Mouse (Mus musculus) hindbrain, embryonic 10.5 days (tissue): ENCODE measurements around the gene Ptpn12. TPM values are rescaled to one million over a fixed set of nuclear protein-coding genes. Genes with fewer than 3 reads are reported as not detected.

ENCODE experiments used
- DNase-seq: peaks from one replicate; pipeline ENCODE4 v3.0.0-alpha.2; 2017; ENCODE audit warnings: low spot score
- H3K27ac ChIP-seq: fragments of 300-500 bp; sonication (generic); 2 replicates; pipeline ENCODE4 v1.5.1; 2016; ENCODE audit warnings: mild to moderate bottlenecking, moderate library complexity
- H3K27me3 ChIP-seq: fragments of 300-500 bp; sonication (generic); 2 replicates; pipeline ENCODE4 v1.6.1; 2016; ENCODE audit warnings: mild to moderate bottlenecking; ENCODE audit not compliant: poor library complexity, insufficient read depth, severe bottlenecking
- H3K36me3 ChIP-seq: fragments of 300-500 bp; sonication (generic); 2 replicates; pipeline ENCODE4 v1.6.1; 2016; ENCODE audit warnings: mild to moderate bottlenecking, moderate library complexity
- H3K4me1 ChIP-seq: fragments of 300-500 bp; sonication (generic); replicated peaks from 2 replicates; pipeline ENCODE4 v1.6.1; 2016; ENCODE audit warnings: mild to moderate bottlenecking
- H3K4me3 ChIP-seq: fragments of 300-500 bp; sonication (generic); 2 replicates; pipeline ENCODE4 v1.5.1; 2016; ENCODE audit warnings: mild to moderate bottlenecking, moderate library complexity
- H3K9me3 ChIP-seq: fragments of 300-500 bp; sonication (generic); 2 replicates; pipeline ENCODE4 v1.6.1; 2016; ENCODE audit warnings: mild to moderate bottlenecking, moderate library complexity
- WGBS: fragments of 180-500 bp; shearing (Covaris S2); methylation state at CpG from one replicate; pipeline ENCODE4 v1.1.7; 2016; 5-methylcytosine and 5-hydroxymethylcytosine counted together
- polyA plus RNA-seq: library from polyadenylated mRNA; unstranded; fragments of >200 nt; fragmentation: Nextera tagmentation; extraction: Ambion mirVana; gene quantifications from 2 replicates; pipeline ENCODE4 v1.2.1, GENCODE M21; 2016

Gene Ptpn12
- polyA plus RNA-seq, 1 experiment from 2014 or later: 22.2 TPM

GRCm38 (mm10) chr5:20941205-20941604 lies 114.5 kb downstream of the Ptpn12 start:
- no peaks in the 10 kb centered on the region for H3K27me3 ChIP-seq
- H3K4me1 ChIP-seq: peaks cover 17% of the 10 kb centered on the region
- no peak overlapping the region for H3K27ac ChIP-seq
- no peak for DNase-seq
- H3K4me3 ChIP-seq: no peak overlapping the region
- WGBS: 57% methylated on average over 5 of the region's 5 CpGs
- H3K36me3 ChIP-seq: peaks cover 6% of the 10 kb centered on the region
- no peaks in the 10 kb centered on the region for H3K9me3 ChIP-seq

GRCm38 (mm10) chr5:20940696-20941095 lies 115.0 kb downstream of the Ptpn12 start:
- no peaks in the 10 kb centered on the region for H3K9me3 ChIP-seq
- WGBS: 85% methylated on average over 4 of the region's 4 CpGs
- H3K27me3 ChIP-seq: no peaks in the 10 kb centered on the region
- no peak overlapping the region for H3K27ac ChIP-seq
- DNase-seq: no peak
- H3K4me1 ChIP-seq: peaks cover 17% of the 10 kb centered on the region
- no peak overlapping the region for H3K4me3 ChIP-seq
- peaks cover 6% of the 10 kb centered on the region for H3K36me3 ChIP-seq

- WGBS: 93% methylated on average over 6 of the region's 6 CpGs
- Histone ChIP-seq H3K27me3 (no peaks in the 10 kb centered on the region), H3K4me1 (peaks cover 17% of the 10 kb centered on the region), H3K4me3 (no peak overlapping the region), H3K27ac (no peak overlapping the region), H3K9me3 (no peaks in the 10 kb centered on the region), H3K36me3 (peaks cover 6% of the 10 kb centered on the region)
- DNase-seq: no peak
Measured at GRCm38 (mm10) chr5:20940040-20940571, 115.6 kb downstream of the Ptpn12 start.

GRCm38 (mm10) chr5:20938523-20938922 lies 117.2 kb downstream of the Ptpn12 start:
- H3K4me3 ChIP-seq: no peak overlapping the region
- DNase-seq: no peak
- H3K27ac ChIP-seq: peak overlapping the region; percentile 45; the same call in 1 of the 2 replicates
- WGBS: 68% methylated on average over 5 of the region's 5 CpGs
- peaks cover 17% of the 10 kb centered on the region for H3K4me1 ChIP-seq
- H3K27me3 ChIP-seq: no peaks in the 10 kb centered on the region
- peaks cover 6% of the 10 kb centered on the region for H3K36me3 ChIP-seq
- H3K9me3 ChIP-seq: no peaks in the 10 kb centered on the region

Other genes starting within 250 kb of the Ptpn12 start
- gene Phtf2, start 173.8 kb downstream of the Ptpn12 start, polyA plus RNA-seq: 16.0 and 17.4 TPM in 2 replicates
- 58.8 and 59.9 TPM in 2 replicates for gene Tmem60, start 173.7 kb downstream of the Ptpn12 start, polyA plus RNA-seq
- gene Rsbn1l, start 99.5 kb downstream of the Ptpn12 start, polyA plus RNA-seq: 4.8 and 5.5 TPM in 2 replicates
- gene Gsap, start 130.3 kb upstream of the Ptpn12 start, polyA plus RNA-seq: 1.8 and 2.0 TPM in 2 replicates